Mouse (Mus musculus): ENCODE results near the gene Zfp760. TPM values are rescaled to one million over a fixed set of nuclear protein-coding genes. Genes with fewer than 3 reads are reported as not detected.
"Not testable (repeated sequence)": the region's sequence is repeated elsewhere in the genome, so short reads cannot be mapped to it uniquely, and the experiment has no call there.

Zfp760 gene
- 9.9 and 11.5 TPM in 2 replicates for polyA plus RNA-seq (2015; fragmentation: Nextera tagmentation; extraction: Ambion mirVana)

DNA sequence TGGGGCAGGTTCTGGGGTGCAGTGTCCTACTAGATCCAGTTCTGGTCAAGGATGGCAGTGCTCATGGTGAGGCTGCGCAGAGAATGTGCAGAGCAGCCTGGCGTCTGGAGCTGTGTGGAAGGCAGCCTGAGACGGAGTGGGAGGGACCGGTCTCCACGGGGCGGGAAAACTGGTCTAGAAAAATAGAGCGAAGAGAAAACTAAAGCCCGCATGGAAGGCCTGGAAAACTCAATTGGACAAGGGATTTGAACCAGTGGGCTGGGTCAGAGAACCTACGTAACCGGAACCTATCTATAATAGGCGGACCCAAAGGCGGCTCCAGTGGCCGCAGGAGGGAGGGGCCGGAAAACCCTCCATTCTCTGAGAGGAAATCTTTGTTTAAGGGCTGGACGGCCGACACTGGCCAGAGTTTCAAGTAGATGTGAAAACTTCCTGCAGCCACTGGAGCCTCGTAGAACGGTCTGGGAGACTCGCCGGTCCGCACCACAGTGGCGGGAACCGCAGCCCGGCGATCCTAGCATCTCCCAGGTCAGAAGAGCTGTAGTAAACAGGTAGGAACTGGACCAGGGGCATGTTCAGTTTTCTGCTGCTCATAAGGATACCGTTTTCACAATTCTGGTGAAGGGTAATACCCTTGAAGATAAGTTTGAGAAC is at the start of gene Zfp760:
Gene Zfp760 (plus strand): TSS at position 399 of the 654 bp plus-strand sequence.
- Histone ChIP-seq H3K27ac (peak within 1 kb of the TSS; percentile 91), H3K27me3 (no peaks in the 10 kb centered on the region), H3K9ac (peak within 1 kb of the TSS; percentile 53), H3K36me3 (peaks cover 8% of the 10 kb centered on the region; the same call in 1 of the 2 replicates), H3K4me2 (peak within 1 kb of the TSS; percentile 47), H3K4me3 (peak within 1 kb of the TSS; percentile 65), H3K9me3 (no peaks in the 10 kb centered on the region), H3K4me1 (no peaks in the 10 kb centered on the region)
- 4% methylated on average over 26 of the region's 26 CpGs for WGBS
- ATAC-seq (ENCODE audit: insufficient number of reproducible peaks, low FRiP score, low TSS enrichment, low read depth): peak; percentile 95

DNA sequence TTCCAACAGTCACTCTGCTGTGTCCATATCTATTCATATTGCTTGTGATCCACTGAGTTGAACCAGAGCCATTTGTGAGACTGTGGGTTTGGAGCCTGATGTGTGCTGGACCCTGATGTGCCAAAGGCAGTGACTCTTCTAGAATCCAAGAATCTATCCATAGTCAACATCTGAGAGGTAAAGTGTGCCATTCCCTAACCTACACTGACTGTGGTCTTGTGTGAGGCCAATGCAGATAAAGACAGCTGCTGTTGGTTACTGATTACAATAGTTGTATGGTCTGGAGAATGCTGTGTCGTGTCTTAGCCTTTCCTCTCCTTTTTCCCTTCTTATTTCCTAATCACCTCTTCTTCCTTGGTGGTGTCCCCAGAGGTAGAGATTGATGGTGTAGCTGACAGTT is 28.7 kb upstream of the Zfp760 start:
- 23% methylated on average over 1 of the region's 1 CpGs for WGBS

DNA sequence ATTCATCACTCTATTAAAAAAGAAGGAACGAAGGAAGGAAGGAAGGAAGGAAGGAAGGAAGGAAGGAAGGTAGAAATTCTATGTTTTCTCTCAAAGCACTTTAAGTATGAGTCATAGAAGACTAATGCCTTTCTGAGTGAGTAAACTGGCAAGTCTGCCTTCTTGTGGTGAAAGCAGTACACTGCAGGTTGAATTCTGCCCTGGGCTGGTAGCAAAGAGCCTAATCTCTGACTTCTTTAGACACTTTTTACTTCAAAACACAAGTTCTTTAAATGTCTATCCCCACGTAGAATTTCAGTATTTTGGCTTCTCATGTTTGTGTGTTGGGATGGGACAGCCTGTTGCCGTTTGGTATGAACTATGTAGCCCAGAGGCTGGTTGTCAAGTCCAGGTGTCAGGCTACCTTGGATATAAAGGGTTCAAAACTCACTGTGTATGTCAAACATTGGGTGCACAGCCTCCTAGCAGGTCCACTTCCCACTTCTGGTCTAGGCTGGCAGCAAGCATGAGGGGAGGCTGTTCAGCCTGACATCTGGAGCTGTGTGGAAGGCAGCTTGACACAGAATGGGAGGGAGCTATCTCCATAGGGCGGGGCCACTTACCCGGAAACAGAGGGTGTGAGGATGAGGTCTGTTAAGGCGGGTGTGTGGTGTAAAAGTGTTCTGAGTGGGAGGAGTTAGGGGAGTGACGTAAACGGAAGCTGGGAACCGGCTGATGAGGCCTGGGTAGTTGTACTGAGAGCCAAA is 28.1 kb upstream of the Zfp760 start:
- peak overlapping the region; percentile 65 for H3K4me2 ChIP-seq
- 0 out of 2 replicates have a peak, but pooled peaks cover under 1% of the 10 kb centered on the region for H3K36me3 ChIP-seq
- H3K4me1 ChIP-seq: peaks cover 5% of the 10 kb centered on the region; the same call in 1 of the 2 replicates
- peak overlapping the region; percentile 48 for H3K4me3 ChIP-seq
- ATAC-seq (ENCODE audit: insufficient number of reproducible peaks, low FRiP score, low TSS enrichment, low read depth): peak; percentile 99
- 0 out of 2 replicates have a peak overlapping the region, but pooled peaks have one; percentile 14 for H3K9ac ChIP-seq
- H3K27me3 ChIP-seq: no peaks in the 10 kb centered on the region
- no peaks in the 10 kb centered on the region for H3K9me3 ChIP-seq
- peak overlapping the region; percentile 87 for H3K27ac ChIP-seq
- WGBS: 4% methylated on average over 9 of the region's 9 CpGs

More for the DNA sequence above, 28.7 kb upstream of the Zfp760 start:
- ATAC-seq (ENCODE audit: insufficient number of reproducible peaks, low FRiP score, low TSS enrichment, low read depth); H3K4me2 ChIP-seq; H3K4me1 ChIP-seq; H3K9ac ChIP-seq; H3K4me3 ChIP-seq; H3K9me3 ChIP-seq; H3K36me3 ChIP-seq; H3K27me3 ChIP-seq; H3K27ac ChIP-seq: not testable (repeated sequence)

DNA sequence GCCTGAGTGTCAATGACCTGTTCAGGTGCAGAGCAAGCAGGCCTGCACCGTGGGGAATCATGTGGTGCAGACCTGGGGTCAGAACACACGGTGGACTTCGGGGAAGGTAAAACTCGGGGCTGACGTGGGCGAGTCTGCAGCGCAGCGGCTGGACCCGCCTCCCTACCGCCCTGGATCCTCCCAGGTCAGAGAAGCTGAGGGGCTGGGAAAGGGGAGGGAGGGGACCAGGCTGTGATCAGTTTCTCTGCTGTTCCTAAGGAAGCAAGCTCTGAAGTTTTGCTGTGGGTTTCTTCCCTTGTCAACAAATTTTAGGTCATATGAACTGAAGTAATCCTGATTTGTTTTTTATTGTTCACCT is 27.5 kb upstream of the Zfp760 start:
- H3K27ac ChIP-seq: peak overlapping the region; percentile 87; the same call in 1 of the 2 replicates
- H3K9ac ChIP-seq: 0 out of 2 replicates have a peak overlapping the region, but pooled peaks have one; percentile 14
- WGBS: 1% methylated on average over 10 of the region's 10 CpGs
- H3K27me3 ChIP-seq, H3K9me3 ChIP-seq, H3K4me1 ChIP-seq, H3K36me3 ChIP-seq: not testable (repeated sequence)
- peak overlapping the region; percentile 48 for H3K4me3 ChIP-seq
- H3K4me2 ChIP-seq: peak overlapping the region; percentile 65
- ATAC-seq (ENCODE audit: insufficient number of reproducible peaks, low FRiP score, low TSS enrichment, low read depth): peak; percentile 87

DNA sequence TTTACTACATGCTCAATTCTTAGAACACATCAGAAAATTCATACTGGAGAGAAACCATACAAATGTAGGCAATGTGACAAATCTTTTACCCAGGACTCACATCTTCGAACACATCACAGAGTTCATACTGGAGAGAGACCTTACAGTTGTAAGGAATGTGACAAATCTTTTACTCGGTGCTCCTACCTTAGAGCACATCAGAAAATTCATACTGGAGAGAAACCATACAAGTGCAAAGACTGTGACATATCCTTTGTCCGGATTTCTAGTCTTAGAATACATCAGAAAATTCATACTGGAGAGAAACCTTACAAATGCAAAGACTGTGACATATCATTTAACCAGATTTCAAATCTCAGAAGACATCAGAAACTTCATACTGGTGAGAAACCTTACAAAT is 16.0 kb upstream of the Zfp760 start, which contains the start of gene Gm10226:
Gene Gm10226 (plus strand): TSS at position 301 of the 400 bp plus-strand sequence.
- Histone ChIP-seq H3K4me3 (no peak within 1 kb of the TSS), H3K27me3 (no peaks in the 10 kb centered on the region), H3K9me3 (no peaks in the 10 kb centered on the region), H3K36me3 (peaks cover 17% of the 10 kb centered on the region), H3K27ac (no peak within 1 kb of the TSS), H3K4me1 (no peaks in the 10 kb centered on the region), H3K9ac (no peak within 1 kb of the TSS), H3K4me2 (no peak within 1 kb of the TSS)
- ATAC-seq (ENCODE audit: insufficient number of reproducible peaks, low FRiP score, low TSS enrichment, low read depth): no peak
- 86% methylated on average over 3 of the region's 3 CpGs for WGBS

DNA sequence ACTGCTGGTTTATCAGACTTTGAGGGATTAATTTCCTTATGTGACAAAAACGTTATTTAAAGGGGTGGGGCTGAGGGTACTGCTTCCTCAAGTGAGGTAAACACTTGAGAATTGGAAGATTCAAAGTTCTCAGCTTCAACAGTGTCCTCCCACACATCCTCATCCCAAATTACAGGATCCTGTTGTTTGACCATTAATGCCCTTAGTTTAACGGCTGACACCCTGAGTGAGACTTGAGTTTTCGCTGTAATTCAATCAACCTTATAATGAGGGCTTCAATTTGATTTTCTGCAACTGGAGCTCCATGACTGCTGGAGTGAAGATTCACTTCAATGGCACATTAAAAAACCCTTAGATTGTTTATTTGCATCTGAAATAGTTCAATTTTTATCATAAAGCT is 14.2 kb upstream of the Zfp760 start:
- no peaks in the 10 kb centered on the region for H3K27me3 ChIP-seq
- no peaks in the 10 kb centered on the region for H3K4me1 ChIP-seq
- H3K36me3 ChIP-seq: peaks cover 17% of the 10 kb centered on the region
- H3K4me2 ChIP-seq: no peak overlapping the region
- H3K9me3 ChIP-seq: no peaks in the 10 kb centered on the region
- H3K4me3 ChIP-seq: no peak overlapping the region
- no peak overlapping the region for H3K27ac ChIP-seq
- no peak for ATAC-seq (ENCODE audit: insufficient number of reproducible peaks, low FRiP score, low TSS enrichment, low read depth)
- 71% methylated on average over 3 of the region's 3 CpGs for WGBS
- H3K9ac ChIP-seq: no peak overlapping the region

DNA sequence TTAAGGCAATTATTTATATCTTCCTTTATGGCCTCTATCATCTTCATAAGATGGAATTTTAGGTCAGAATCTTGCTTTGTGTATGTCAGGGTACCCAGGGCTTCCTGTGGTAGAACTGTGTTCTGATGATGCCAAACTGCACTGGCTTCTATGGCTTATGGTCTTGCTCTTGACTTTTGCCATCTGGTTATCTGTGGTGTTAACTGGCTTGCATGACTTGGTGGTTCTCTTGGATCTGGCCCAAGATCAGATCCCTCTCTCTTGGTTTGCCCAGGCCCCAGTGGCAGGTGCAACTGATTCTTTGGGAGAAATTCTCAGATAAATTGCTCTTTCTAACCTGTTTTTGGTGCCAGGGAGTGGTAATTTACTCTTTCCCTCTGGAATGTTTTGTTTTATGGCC is 11.5 kb upstream of the Zfp760 start:
- Histone ChIP-seq H3K4me1 (no peaks in the 10 kb centered on the region), H3K9me3 (no peaks in the 10 kb centered on the region), H3K9ac (no peak overlapping the region), H3K36me3 (peaks cover 1% of the 10 kb centered on the region; the same call in 1 of the 2 replicates), H3K4me3 (no peak overlapping the region), H3K27me3 (no peaks in the 10 kb centered on the region), H3K4me2 (no peak overlapping the region), H3K27ac (no peak overlapping the region)
- no peak for ATAC-seq (ENCODE audit: insufficient number of reproducible peaks, low FRiP score, low TSS enrichment, low read depth)

DNA sequence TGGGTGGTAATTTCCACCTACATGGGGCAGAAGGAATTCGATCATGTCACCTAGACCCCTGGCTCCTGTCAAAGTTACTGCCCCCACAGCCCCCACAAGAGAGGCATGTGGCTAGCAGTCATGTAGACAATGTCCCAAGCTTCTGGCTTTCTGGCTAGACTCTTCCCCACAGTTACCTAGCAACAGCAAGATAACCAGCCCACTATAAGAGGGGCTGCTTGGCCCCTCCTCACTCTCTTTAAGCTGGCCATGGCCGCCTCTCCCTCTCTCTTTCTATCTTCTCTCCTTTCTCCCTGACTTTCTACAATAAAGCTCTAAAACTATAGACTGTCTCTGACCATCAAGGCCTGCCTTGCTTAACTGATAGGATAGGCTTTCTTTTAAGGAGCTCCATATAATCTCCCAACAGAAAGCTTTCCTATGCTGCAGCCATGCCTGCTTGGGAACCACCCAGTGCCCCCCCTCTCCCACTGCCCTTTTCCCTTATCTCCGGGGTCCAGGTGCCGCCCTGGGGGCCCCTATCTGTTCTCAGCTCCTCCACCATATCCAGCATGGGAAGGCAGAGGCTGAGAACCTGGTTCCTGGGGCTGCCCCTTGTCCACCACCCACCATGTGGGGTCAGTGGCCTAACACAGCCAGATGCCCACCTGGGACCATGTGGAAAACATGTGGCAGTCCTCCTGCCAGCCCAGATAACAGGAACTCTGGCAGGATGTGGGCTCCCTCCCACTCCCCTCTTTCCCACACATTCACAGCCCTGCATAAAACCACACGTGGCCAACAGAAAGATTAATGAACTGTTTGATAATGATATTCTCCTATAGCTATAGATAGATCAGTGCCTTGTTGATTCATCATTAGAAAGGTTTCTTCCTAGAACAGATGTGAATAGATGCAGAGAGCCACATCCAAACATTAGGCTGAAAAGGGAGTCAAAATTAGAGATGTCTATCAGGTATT is 5.0 kb upstream of the Zfp760 start:
- ATAC-seq (ENCODE audit: insufficient number of reproducible peaks, low FRiP score, low TSS enrichment, low read depth): no peak
- no peaks in the 10 kb centered on the region for H3K27me3 ChIP-seq
- no peaks in the 10 kb centered on the region for H3K9me3 ChIP-seq
- no peaks in the 10 kb centered on the region for H3K4me1 ChIP-seq
- 42% methylated on average over 5 of the region's 5 CpGs for WGBS
- H3K4me2 ChIP-seq: no peak overlapping the region
- no peaks in the 10 kb centered on the region for H3K36me3 ChIP-seq
- H3K4me3 ChIP-seq: no peak overlapping the region
- no peak overlapping the region for H3K27ac ChIP-seq
- no peak overlapping the region for H3K9ac ChIP-seq

DNA sequence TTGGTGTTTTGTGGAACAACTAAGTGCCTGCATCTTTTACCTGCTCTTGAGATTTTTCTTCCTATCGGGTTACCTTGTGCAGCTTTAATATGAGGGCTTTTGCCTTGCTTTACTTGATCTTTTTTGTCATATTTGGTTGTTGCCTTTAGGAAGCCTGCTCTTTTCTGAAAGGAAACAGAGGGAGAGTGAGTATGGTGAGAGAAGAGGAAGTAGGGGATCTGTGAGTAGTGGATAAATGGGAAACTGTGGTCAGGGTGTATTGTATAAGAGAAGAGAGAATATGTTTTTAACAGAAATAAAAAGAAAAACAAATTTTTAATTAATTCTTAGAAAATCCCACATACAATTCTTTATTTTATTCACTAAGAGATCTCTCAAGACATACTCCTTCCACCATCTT is 4.1 kb upstream of the Zfp760 start:
- Histone ChIP-seq H3K9me3 (no peaks in the 10 kb centered on the region), H3K27me3 (no peaks in the 10 kb centered on the region), H3K4me1 (no peaks in the 10 kb centered on the region), H3K9ac (no peak overlapping the region), H3K4me2 (no peak overlapping the region), H3K27ac (no peak overlapping the region), H3K4me3 (no peak overlapping the region), H3K36me3 (no peaks in the 10 kb centered on the region)
- 79% methylated on average over 1 of the region's 1 CpGs for WGBS
- ATAC-seq (ENCODE audit: insufficient number of reproducible peaks, low FRiP score, low TSS enrichment, low read depth): no peak

DNA sequence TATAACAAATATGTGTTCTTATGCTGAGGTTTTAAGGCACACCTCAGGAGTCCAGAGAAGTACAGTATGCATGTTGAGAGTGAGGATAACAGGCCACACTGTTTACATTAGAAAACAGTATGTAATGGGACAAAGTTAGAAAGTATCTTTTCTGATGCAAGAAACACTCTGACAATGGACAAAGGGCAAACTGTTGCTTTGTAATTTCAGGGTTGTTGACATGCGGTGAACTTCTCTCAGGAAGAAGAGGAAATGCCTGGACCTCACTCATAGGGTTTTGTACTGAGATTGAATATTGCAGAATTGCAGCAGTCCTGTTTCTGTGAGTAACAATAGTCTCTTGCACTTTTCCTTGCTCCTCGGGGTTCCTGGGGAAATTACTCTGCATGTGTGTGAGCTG is 860 bp downstream of the Zfp760 start:
- no peak for ATAC-seq (ENCODE audit: insufficient number of reproducible peaks, low FRiP score, low TSS enrichment, low read depth)
- no peak overlapping the region for H3K27ac ChIP-seq
- no peaks in the 10 kb centered on the region for H3K4me1 ChIP-seq
- H3K9ac ChIP-seq: no peak overlapping the region
- 36% methylated on average over 2 of the region's 2 CpGs for WGBS
- peak overlapping the region; percentile 47 for H3K4me2 ChIP-seq
- no peaks in the 10 kb centered on the region for H3K9me3 ChIP-seq
- peak overlapping the region; percentile 65 for H3K4me3 ChIP-seq
- no peaks in the 10 kb centered on the region for H3K27me3 ChIP-seq
- H3K36me3 ChIP-seq: peaks cover 10% of the 10 kb centered on the region; the same call in 1 of the 2 replicates

DNA sequence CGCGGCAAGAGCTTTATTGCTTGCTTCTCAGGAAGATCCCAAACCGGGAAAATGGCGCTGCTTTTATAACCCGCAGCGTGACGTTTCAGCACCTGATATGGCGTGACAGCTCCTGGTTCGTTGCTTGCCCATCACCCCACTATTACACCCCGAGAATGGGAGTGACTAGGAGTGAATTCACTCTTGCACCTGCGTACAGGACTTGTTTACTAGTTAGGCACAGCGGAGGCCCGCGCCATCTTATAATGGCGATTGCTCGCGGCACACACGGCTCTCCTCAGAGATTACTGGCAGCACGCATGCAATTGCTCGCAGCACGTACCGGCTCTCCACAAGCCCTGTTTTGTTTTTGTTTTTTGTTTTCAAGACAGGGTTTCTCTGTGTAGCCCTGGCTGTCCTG is 23.0 kb downstream of the Zfp760 start, which contains the start of gene Zfp229:
Gene Zfp229 (plus strand): TSS at position 301 of the 400 bp plus-strand sequence.
- H3K4me3 ChIP-seq; H3K27me3 ChIP-seq; H3K4me2 ChIP-seq; H3K4me1 ChIP-seq; H3K36me3 ChIP-seq; H3K9ac ChIP-seq; H3K9me3 ChIP-seq; H3K27ac ChIP-seq; ATAC-seq (ENCODE audit: insufficient number of reproducible peaks, low FRiP score, low TSS enrichment, low read depth): not testable (repeated sequence)
- WGBS: 94% methylated on average over 15 of the region's 22 CpGs

Measured in limb, embryonic 15.5 days (tissue).